Comparison of ENCODE assay signal across 8 mouse cellular contexts in the genomic region with DNA sequence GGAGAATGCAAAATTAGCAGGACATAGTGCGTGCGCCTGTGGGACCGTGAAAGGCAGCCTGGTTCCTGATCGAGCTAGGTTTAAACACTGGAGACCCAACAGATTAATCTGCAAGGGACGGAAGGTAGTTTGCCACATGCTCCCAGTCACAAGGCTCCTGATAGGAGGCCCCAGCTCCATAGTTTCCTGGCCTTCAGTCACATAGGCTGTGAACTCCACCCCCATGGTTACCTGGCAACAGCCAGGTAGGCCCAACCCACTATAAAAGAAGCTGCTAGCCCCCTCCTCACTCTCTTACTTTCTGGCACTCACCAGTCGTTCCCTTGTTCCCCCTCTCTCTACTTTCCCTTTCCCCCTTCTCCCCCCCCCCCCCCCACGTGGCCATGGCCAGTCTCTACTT. TPM values are rescaled to one million over a fixed set of nuclear protein-coding genes. Genes with fewer than 3 reads are reported as not detected.
DNase-seq lines count a peak whose midpoint lies in the region; ATAC-seq and TF ChIP-seq lines count a peak whose summit lies in the region.

No protein-coding gene starts in this region.

- no peak overlapping the region for H3K9ac ChIP-seq in embryonic facial prominence, embryonic 12.5 days
- H3K9ac ChIP-seq in hindbrain, postnatal 0 days (replicated peaks; ENCODE audit: low read length): peak overlapping the region; percentile 35; the same call in 1 of the 2 replicates

- no peak for TF ChIP-seq CTCF in hindbrain, postnatal 0 days (IDR thresholded peaks at IDR 0.05; ENCODE audit: low read depth)

- H3K27ac ChIP-seq in embryonic facial prominence, embryonic 12.5 days: 0 out of 2 replicates have a peak overlapping the region, but pooled peaks have one; percentile 26
- H3K27ac ChIP-seq in hindbrain, postnatal 0 days: 0 out of 2 replicates have a peak overlapping the region, but pooled peaks have one; percentile 41

- peak overlapping the region; percentile 60 for H3K4me2 ChIP-seq in embryonic facial prominence, embryonic 12.5 days (replicated peaks)
- H3K4me2 ChIP-seq in hindbrain, postnatal 0 days (ENCODE audit: low read depth, low read length): peak overlapping the region; percentile 78

- DNase-seq in left cerebral cortex, postnatal 4 days: peak; percentile 12
- no peak for DNase-seq in left cerebral cortex, postnatal 14 days (ENCODE audit: low spot score in 2 of 2)
- DNase-seq in hindbrain, postnatal 0 days (ENCODE audit: low spot score): peak; percentile 27
- DNase-seq in spleen, adult 12 weeks (ENCODE audit: low spot score): no peak
- DNase-seq in layer of hippocampus, postnatal 25 days (ENCODE audit: extremely low spot score in 1 of 2, low spot score in 1 of 2): no peak
- no peak for DNase-seq in spleen, adult 18-20 months

- peak overlapping the region; percentile 34 for H3K4me3 ChIP-seq in embryonic facial prominence, embryonic 12.5 days
- H3K4me3 ChIP-seq in hindbrain, postnatal 0 days (ENCODE audit: low read length): peak overlapping the region; percentile 39

- H3K9me3 ChIP-seq in embryonic facial prominence, embryonic 12.5 days: no peaks in the 10 kb centered on the region
- H3K9me3 ChIP-seq in hindbrain, postnatal 0 days (ENCODE audit: low read length): no peaks in the 10 kb centered on the region

- intact Hi-C loops in left cerebral cortex, postnatal 4 days (cut with DNase I): no loop called here
- intact Hi-C loops in left cerebral cortex, postnatal 14 days (cut with DNase I): no loop called here

- H3K36me3 ChIP-seq in embryonic facial prominence, embryonic 12.5 days: no peaks in the 10 kb centered on the region
- H3K36me3 ChIP-seq in hindbrain, postnatal 0 days (ENCODE audit: insufficient read depth, low read length): no peaks in the 10 kb centered on the region

- peak; percentile 43 for ATAC-seq in embryonic facial prominence, embryonic 12.5 days (ENCODE audit: insufficient number of reproducible peaks, insufficient read depth, low FRiP score, low TSS enrichment)
- ATAC-seq in hindbrain, postnatal 0 days: peak; percentile 81
- peak; percentile 57 for ATAC-seq in megakaryocyte progenitor cell, adult 5-6 weeks (replicated peaks; ENCODE audit: poor library complexity)

- peaks cover 8% of the 10 kb centered on the region for H3K4me1 ChIP-seq in embryonic facial prominence, embryonic 12.5 days
- 0 out of 2 replicates have a peak, but pooled peaks cover 4% of the 10 kb centered on the region for H3K4me1 ChIP-seq in hindbrain, postnatal 0 days (ENCODE audit: insufficient read depth, low read length)

- WGBS in embryonic facial prominence, embryonic 12.5 days: 39% methylated on average over 7 of the region's 7 CpGs
- 30% methylated on average over 7 of the region's 7 CpGs for WGBS in hindbrain, postnatal 0 days

- no peaks in the 10 kb centered on the region for H3K27me3 ChIP-seq in embryonic facial prominence, embryonic 12.5 days
- H3K27me3 ChIP-seq in hindbrain, postnatal 0 days (ENCODE audit: insufficient read depth, low read length): no peaks in the 10 kb centered on the region

RNA-seq across cellular contexts. Expression of a gene that starts 16.4 kb away (rescaled TPM):
- total RNA-seq in left cerebral cortex, postnatal 4 days (2021): 10 to 100 TPM; 30.2 to 31.6 TPM
- 10 to 100 TPM; 19.6 to 21.4 TPM for total RNA-seq in left cerebral cortex, postnatal 14 days (2021)
- 148 and 153 TPM in 2 replicates for polyA plus RNA-seq in embryonic facial prominence, embryonic 12.5 days (2016; fragmentation: Nextera tagmentation; extraction: Ambion mirVana)
- 25.2 and 25.6 TPM in 2 replicates for total RNA-seq in hindbrain, postnatal 0 days (2014; rRNA removed)
- 67.2 and 68.4 TPM in 2 replicates for polyA plus RNA-seq in hindbrain, postnatal 0 days (2015; fragmentation: Nextera tagmentation; extraction: Ambion mirVana)
- total RNA-seq in megakaryocyte progenitor cell, adult 5-6 weeks (2015): 116 and 118 TPM in 2 replicates
- total RNA-seq in megakaryocyte progenitor cell, adult 5-6 weeks (2017): 80.2 and 104 TPM in 2 replicates
- total RNA-seq in layer of hippocampus, postnatal 25 days (2021): 10 to 100 TPM; 19.1 to 22.7 TPM

RNA-seq across cellular contexts. Expression of a gene that starts 50.1 kb away (rescaled TPM):
- 1 to 10 TPM; 6.1 to 6.9 TPM for total RNA-seq in left cerebral cortex, postnatal 4 days (2021)
- 1 to 10 TPM; 6.1 to 8.0 TPM for total RNA-seq in left cerebral cortex, postnatal 14 days (2021)
- polyA plus RNA-seq in embryonic facial prominence, embryonic 12.5 days (2016; fragmentation: Nextera tagmentation; extraction: Ambion mirVana): 14.4 and 14.7 TPM in 2 replicates
- 7.3 and 7.7 TPM in 2 replicates for total RNA-seq in hindbrain, postnatal 0 days (2014; rRNA removed)
- polyA plus RNA-seq in hindbrain, postnatal 0 days (2015; fragmentation: Nextera tagmentation; extraction: Ambion mirVana): 8.0 and 8.8 TPM in 2 replicates
- total RNA-seq in megakaryocyte progenitor cell, adult 5-6 weeks (2015): 16.5 and 17.9 TPM in 2 replicates
- 10.2 and 19.5 TPM in 2 replicates for total RNA-seq in megakaryocyte progenitor cell, adult 5-6 weeks (2017)
- 1 to 10 TPM; 5.4 to 5.8 TPM for total RNA-seq in layer of hippocampus, postnatal 25 days (2021)

Comparison
In these comparisons a context has a peak if more than half of its experiments do, and no peak if none do; other contexts are left out.
1. DNase-seq: peak in left cerebral cortex, postnatal 4 days (single experiment) and hindbrain, postnatal 0 days (single experiment); none in left cerebral cortex, postnatal 14 days (0 of 2), spleen, adult 12 weeks (single experiment), layer of hippocampus, postnatal 25 days (0 of 2) and spleen, adult 18-20 months (0 of 2).
2. Peak in every context shown above with its lines, with median percentiles within 50 percentile points of each other: ATAC-seq.